Mouse (Mus musculus) ES-E14 (cell line): ENCODE measurements around the gene Sbf2. TPM values are rescaled to one million over a fixed set of nuclear protein-coding genes. Genes with fewer than 3 reads are reported as not detected.

ENCODE experiments used
- DNase-seq: peaks from one replicate; pipeline ENCODE4 v3.0.0-alpha.2; 2013; ENCODE audit warnings: low read depth, low spot score
- H3K27ac ChIP-seq: 2 replicates; pipeline ENCODE4 v1.5.1; 2012; ENCODE audit warnings: low read depth, mild to moderate bottlenecking, low read length, moderate library complexity, mixed read lengths; ENCODE audit not compliant: poor library complexity, insufficient read depth, severe bottlenecking
- H3K36me3 ChIP-seq: 2 replicates; pipeline ENCODE4 v1.6.1; 2012; ENCODE audit warnings: mild to moderate bottlenecking, low read length, moderate library complexity, mixed read lengths; ENCODE audit not compliant: control insufficient read depth, poor library complexity, insufficient read depth, severe bottlenecking
- H3K4me1 ChIP-seq, 2 experiments: fragments of 150-350 bp in 1 of 2; sonication (generic) in 1 of 2; 2 replicates each; pipeline ENCODE4 v1.6.1; 2012; ENCODE audit warnings: low read length in 2 of 2, mild to moderate bottlenecking in 1 of 2, mixed read lengths in 1 of 2; ENCODE audit not compliant: control insufficient read depth in 2 of 2, insufficient read depth in 2 of 2, poor library complexity in 1 of 2
- H3K4me3 ChIP-seq, 2 experiments: fragments of 150-350 bp in 1 of 2; sonication (generic) in 1 of 2; 2 replicates each; pipeline ENCODE4 v1.5.1; 2012; ENCODE audit warnings: low read length in 2 of 2, low read depth in 1 of 2, mild to moderate bottlenecking in 1 of 2, mixed read lengths in 1 of 2; ENCODE audit not compliant: insufficient read depth in 1 of 2, poor library complexity in 1 of 2, severe bottlenecking in 1 of 2
- H3K9ac ChIP-seq: 2 replicates; pipeline ENCODE4 v1.6.1; 2012; ENCODE audit warnings: low read depth, mild to moderate bottlenecking, low read length, mixed read lengths; ENCODE audit not compliant: poor library complexity, insufficient read depth, severe bottlenecking
- H3K9me3 ChIP-seq: fragments of 150-350 bp; sonication (generic); 2 replicates; pipeline ENCODE4 v1.6.1; 2012; ENCODE audit warnings: low read depth, mild to moderate bottlenecking, low read length; ENCODE audit not compliant: control insufficient read depth, insufficient read depth
- CHD2 ChIP-seq: IDR thresholded peaks from 2 replicates; pipeline ENCODE4 v1.6.1; 2014; ENCODE audit warnings: mild to moderate bottlenecking, low read depth, low read length, inconsistent platforms
- HCFC1 ChIP-seq: IDR thresholded peaks from 2 replicates; pipeline ENCODE4 v1.6.1; 2012; ENCODE audit warnings: low read length, inconsistent platforms, borderline replicate concordance; ENCODE audit not compliant: insufficient read depth
- MAFK ChIP-seq: IDR thresholded peaks from 2 replicates; pipeline ENCODE4 v1.6.1; 2014; ENCODE audit warnings: mild to moderate bottlenecking, low read depth, low read length, inconsistent platforms; ENCODE audit not compliant: insufficient read depth
- ZC3H11A ChIP-seq: IDR thresholded peaks from 2 replicates; pipeline ENCODE4 v1.6.1; 2012; ENCODE audit warnings: low read depth, mild to moderate bottlenecking, inconsistent platforms, low read length, borderline replicate concordance
- ZNF384 ChIP-seq: IDR thresholded peaks from 2 replicates; pipeline ENCODE4 v1.6.1; 2012; ENCODE audit warnings: low read depth, low read length, inconsistent platforms
- in situ Hi-C, 2 experiments: fragments of 600-800 bp; cut with MboI; formaldehyde crosslinking; loops; one replicate each; pipeline ENCODE4 v1.15.1; 2025; ENCODE audit warnings: low sequenced_read_pairs in 2 of 2, inconsistent platforms in 1 of 2; ENCODE audit not compliant: unreplicated experiment in 2 of 2
- total RNA-seq: library from RNA; depleted of rRNA; stranded (reverse); fragments of 300-350 nt; gene quantifications from 2 replicates; pipeline ENCODE4 v1.2.3, GENCODE M21; 2012

Gene Sbf2
- total RNA-seq, 1 experiment: 17.4 TPM

DNA sequence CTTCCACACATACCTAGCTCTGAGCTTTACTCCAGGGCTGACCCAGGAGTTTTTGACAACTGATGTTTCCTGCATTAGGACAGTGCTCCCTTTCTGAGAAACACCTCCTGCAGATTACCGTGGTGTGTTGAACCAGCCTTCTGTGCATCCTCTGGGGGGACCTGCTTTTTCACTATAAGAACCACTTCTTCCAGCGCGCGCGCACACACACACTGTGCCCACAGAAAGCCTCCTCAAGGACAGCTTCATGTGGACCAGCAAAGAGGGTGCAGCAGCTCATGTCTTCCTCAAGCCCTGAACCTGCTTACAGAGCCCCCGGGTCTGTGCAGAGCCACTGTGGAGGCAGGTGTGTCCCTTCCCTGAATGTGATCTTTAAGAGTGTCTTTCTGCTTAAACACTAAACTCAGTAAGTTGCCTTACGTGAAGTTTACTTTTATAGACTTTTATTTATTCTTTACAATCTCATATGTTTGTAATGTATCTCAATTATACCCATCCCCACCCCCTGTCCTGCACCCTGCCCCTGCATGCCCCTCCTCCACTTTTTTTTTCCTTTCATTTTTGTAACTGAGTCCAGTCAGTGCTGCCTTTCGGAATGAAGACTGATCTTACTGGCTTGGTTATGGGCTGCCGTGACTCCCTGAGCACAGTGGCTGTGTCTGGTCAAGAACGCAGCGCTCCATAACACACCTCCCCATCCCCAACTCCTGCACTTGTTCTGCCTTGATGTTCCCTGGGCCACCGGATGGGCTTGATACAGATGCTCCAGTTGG lies 329.5 kb downstream of the Sbf2 start:
- no peak for DNase-seq
- Histone ChIP-seq H3K36me3 (peaks cover 18% of the 10 kb centered on the region), H3K4me1 (peaks cover 0 to 4% of the 10 kb centered on the region in 2 experiments; a peak in 1 of 4 replicates), H3K9ac (no peak overlapping the region), H3K27ac (no peak overlapping the region), H3K9me3 (no peaks in the 10 kb centered on the region), H3K4me3 (no peak overlapping the region)
- in situ Hi-C loops: loop anchor here (5.0 to 10.0 kb wide), 2 partner anchors 340 to 342 kb away; partner anchors contain the start of gene Adm (in 2 of the 2)
- no peak for TF ChIP-seq MAFK
- no peak for TF ChIP-seq CHD2
- TF ChIP-seq ZNF384: no peak
- no peak for TF ChIP-seq HCFC1
- TF ChIP-seq ZC3H11A: no peak

DNA sequence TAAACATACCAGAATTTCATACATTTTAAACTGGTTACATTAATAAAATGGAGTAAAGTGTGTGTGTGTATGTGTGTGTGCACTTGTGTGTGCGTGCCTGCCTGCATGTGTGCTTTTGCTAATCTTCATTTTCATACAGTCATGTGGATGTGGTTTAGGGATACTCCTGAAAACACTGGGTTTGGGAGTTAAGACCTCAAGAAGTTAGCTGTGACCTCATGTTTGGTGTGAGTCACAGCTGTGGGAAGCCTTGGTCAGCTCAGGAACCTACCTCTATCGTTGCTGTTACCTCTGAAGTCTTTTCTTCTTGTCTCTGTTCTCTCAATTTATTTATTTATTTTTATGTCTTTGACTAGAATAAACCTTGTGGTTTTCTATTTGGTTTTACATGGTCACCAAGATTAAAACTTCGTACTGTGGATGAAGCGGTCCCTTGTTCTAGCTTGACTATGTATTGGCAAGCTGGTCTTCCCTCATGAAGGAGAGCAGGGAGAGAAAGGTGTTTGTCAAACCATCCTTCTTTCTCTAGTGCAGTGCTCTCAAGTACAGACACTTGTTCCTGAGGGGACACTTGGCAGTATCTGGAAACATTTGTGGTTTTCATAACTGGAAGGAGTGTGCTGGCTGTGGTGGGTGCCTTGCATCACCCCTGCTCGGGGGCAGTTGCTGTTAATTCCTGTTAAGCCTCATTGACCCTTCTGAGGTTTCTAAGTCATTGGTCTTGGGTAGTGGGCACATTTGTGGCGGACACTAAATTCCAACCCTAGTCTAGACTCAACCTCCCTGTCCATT lies 331.0 kb downstream of the Sbf2 start:
- no peak overlapping the region for H3K27ac ChIP-seq
- H3K9ac ChIP-seq: no peak overlapping the region
- peaks cover 31% of the 10 kb centered on the region for H3K36me3 ChIP-seq
- DNase-seq: no peak
- TF ChIP-seq MAFK (no peak), ZC3H11A (no peak), HCFC1 (no peak), CHD2 (no peak), ZNF384 (no peak)
- H3K4me3 ChIP-seq: no peak overlapping the region
- in situ Hi-C loops: loop anchor here in 1 of 2 experiments (10.0 kb wide), 1 partner anchor 341 kb away; the partner anchor contains the start of gene Adm
- H3K9me3 ChIP-seq: no peaks in the 10 kb centered on the region
- H3K4me1 ChIP-seq: peaks cover 0 to 2% of the 10 kb centered on the region in 2 experiments; a peak in 1 of 4 replicates

DNA sequence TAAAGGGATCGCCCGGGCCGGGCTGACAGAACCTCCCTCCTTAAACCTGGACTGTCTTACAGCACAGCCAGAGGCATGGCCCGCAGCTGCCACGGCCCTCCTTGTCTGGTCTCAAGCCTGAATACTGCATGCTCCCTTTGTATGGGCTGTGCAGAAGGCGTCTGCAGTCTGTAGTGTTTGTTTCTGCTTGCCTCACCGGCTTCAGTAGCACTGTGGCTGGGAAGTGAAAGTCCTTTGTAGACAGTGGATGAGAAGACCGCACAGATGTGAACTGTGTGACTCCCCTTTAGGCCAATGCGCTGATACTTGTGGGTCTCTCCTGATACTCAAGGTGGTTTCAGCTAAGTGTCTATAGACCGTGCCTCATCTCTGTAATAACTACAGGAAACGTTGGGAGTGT lies 331.9 kb downstream of the Sbf2 start:
- Histone ChIP-seq H3K4me1 (peaks cover 0 to 2% of the 10 kb centered on the region in 2 experiments; a peak in 1 of 4 replicates), H3K27ac (no peak overlapping the region), H3K4me3 (no peak overlapping the region), H3K9ac (no peak overlapping the region), H3K9me3 (no peaks in the 10 kb centered on the region), H3K36me3 (peaks cover 36% of the 10 kb centered on the region)
- DNase-seq: no peak
- in situ Hi-C loops: loop anchor here in 1 of 2 experiments (10.0 kb wide), 1 partner anchor 342 kb away; the partner anchor contains the start of gene Adm
- TF ChIP-seq CHD2: no peak
- TF ChIP-seq ZNF384: no peak
- TF ChIP-seq ZC3H11A: no peak
- TF ChIP-seq HCFC1: no peak
- no peak for TF ChIP-seq MAFK

DNA sequence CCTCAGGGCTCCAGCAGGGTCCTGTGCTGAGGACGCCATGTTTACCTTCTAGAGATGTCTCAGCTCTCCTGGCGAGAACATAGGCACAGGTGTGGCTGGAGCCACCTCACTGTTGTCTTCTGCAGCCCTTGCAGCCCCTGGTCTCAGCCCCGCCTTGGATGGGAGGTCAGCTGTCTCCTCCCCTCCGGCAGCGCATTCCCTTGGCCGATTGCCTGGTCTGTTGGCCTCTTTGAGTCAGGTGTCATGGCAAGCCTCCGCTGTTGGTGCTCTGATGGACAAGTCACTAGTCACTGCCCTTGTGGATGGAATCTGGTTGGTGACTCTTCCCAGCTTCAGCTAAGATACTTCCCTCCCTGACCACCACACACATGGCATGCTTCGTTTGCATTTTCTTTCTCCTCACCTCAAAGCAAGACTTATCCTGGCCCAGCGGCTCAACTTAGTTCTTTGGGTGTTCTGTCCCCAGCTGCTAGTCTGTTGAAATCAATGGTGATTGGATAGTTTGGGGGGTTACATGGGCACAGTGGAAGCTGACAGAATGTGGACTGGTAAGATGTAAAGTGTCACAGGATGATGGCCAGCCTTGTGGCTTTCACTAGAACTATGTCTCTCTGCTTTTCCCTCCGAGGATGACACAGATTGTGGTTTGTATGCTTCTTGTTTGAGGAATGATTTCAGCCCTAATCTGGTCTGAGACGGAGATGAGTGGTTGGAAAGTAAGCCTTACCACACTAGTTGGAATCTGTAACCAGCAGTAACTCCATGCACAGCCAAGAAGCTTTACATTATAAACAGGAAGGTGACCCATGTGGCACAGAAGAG lies 333.1 kb downstream of the Sbf2 start:
- H3K9ac ChIP-seq: no peak overlapping the region
- H3K4me3 ChIP-seq: no peak overlapping the region
- peaks cover 39% of the 10 kb centered on the region for H3K36me3 ChIP-seq
- no peaks in the 10 kb centered on the region for H3K4me1 ChIP-seq
- no peaks in the 10 kb centered on the region for H3K9me3 ChIP-seq
- H3K27ac ChIP-seq: no peak overlapping the region
- no peak for DNase-seq
- no peak for TF ChIP-seq ZNF384
- TF ChIP-seq MAFK: no peak
- no peak for TF ChIP-seq HCFC1
- no peak for TF ChIP-seq CHD2
- TF ChIP-seq ZC3H11A: no peak
- in situ Hi-C loops: loop anchor here in 1 of 2 experiments (10.0 kb wide), 1 partner anchor 343 kb away; the partner anchor contains the start of gene Adm
